ENCODE assay signal across 8 mouse cellular contexts in genomic region chr1:161033856-161034434, GRCm38 (mm10). TPM values are rescaled to one million over a fixed set of nuclear protein-coding genes. Genes with fewer than 3 reads are reported as not detected.
DNase-seq lines count a peak whose midpoint lies in the region; ATAC-seq and TF ChIP-seq lines count a peak whose summit lies in the region.

No protein-coding gene starts in this region.

- H3K4me1 ChIP-seq in kidney, embryonic 16.5 days (ENCODE audit: insufficient read depth, low read length) = peaks cover 21% of the 10 kb centered on the region
- peaks cover 3% of the 10 kb centered on the region; the same call in 1 of the 2 replicates for H3K4me1 ChIP-seq in bone marrow macrophage, adult 2 months (ENCODE audit: control insufficient read depth, insufficient read depth, low read length)
- no peaks in the 10 kb centered on the region for H3K4me1 ChIP-seq in intestine, embryonic 15.5 days (replicated peaks)

- TF ChIP-seq CTCF in bone marrow macrophage, adult 2 months (IDR thresholded peaks at IDR 0.05; ENCODE audit: low read depth, low read length) = no peak

- peak overlapping the region; percentile 92 for H3K4me3 ChIP-seq in kidney, embryonic 16.5 days (ENCODE audit: low read length)
- peak overlapping the region; percentile 89 for H3K4me3 ChIP-seq in bone marrow macrophage, adult 2 months (ENCODE audit: insufficient read depth, low read length)
- peak overlapping the region; percentile 86 for H3K4me3 ChIP-seq in intestine, embryonic 15.5 days (replicated peaks)

- H3K36me3 ChIP-seq in kidney, embryonic 16.5 days (ENCODE audit: insufficient read depth, low read length) = peaks cover 42% of the 10 kb centered on the region
- peaks cover 2% of the 10 kb centered on the region; the same call in 1 of the 2 replicates for H3K36me3 ChIP-seq in intestine, embryonic 15.5 days

- H3K27ac ChIP-seq in kidney, embryonic 16.5 days (ENCODE audit: low read length) = peak overlapping the region; percentile 95
- H3K27ac ChIP-seq in bone marrow macrophage, adult 2 months (ENCODE audit: insufficient read depth, low read depth, low read length) = peak overlapping the region; percentile 76
- H3K27ac ChIP-seq in intestine, embryonic 15.5 days = peak overlapping the region; percentile 94

- no peaks in the 10 kb centered on the region for H3K9me3 ChIP-seq in kidney, embryonic 16.5 days (ENCODE audit: low read length)
- no peaks in the 10 kb centered on the region for H3K9me3 ChIP-seq in intestine, embryonic 15.5 days

- H3K27me3 ChIP-seq in kidney, embryonic 16.5 days (ENCODE audit: insufficient read depth, low read length) = no peaks in the 10 kb centered on the region
- no peaks in the 10 kb centered on the region for H3K27me3 ChIP-seq in intestine, embryonic 15.5 days (replicated peaks)

- peak overlapping the region; percentile 85 for H3K9ac ChIP-seq in kidney, embryonic 16.5 days (replicated peaks; ENCODE audit: low read length)
- H3K9ac ChIP-seq in intestine, embryonic 15.5 days = peak overlapping the region; percentile 84

- WGBS in kidney, embryonic 16.5 days = under 1% methylated on average over 21 of the region's 21 CpGs
- WGBS in intestine, embryonic 15.5 days = under 1% methylated on average over 21 of the region's 21 CpGs

- ATAC-seq in kidney, embryonic 16.5 days (ENCODE audit: low FRiP score, low TSS enrichment) = no peak
- no peak for ATAC-seq in intestine, embryonic 15.5 days

- no peak for TF ChIP-seq POLR2A in bone marrow macrophage, adult 2 months (IDR thresholded peaks at IDR 0.05; ENCODE audit: borderline replicate concordance, low read depth, low read length)

- DNase-seq in kidney, adult 11 months = no peak
- DNase-seq in naive thymus-derived CD4-positive, alpha-beta T cell, adult 2 months (ENCODE audit: low read depth) = peak; percentile 48
- DNase-seq in thymus, adult 18-20 months = no peak
- no peak for DNase-seq in frontal cortex, adult 2 months (ENCODE audit: extremely low spot score in 1 of 2, low spot score in 1 of 2)
- no peak for DNase-seq in ovary, adult 18-20 months (ENCODE audit: low spot score)

- peak overlapping the region; percentile 56 for H3K4me2 ChIP-seq in kidney, embryonic 16.5 days (replicated peaks; ENCODE audit: low read depth, low read length)
- peak overlapping the region; percentile 69 for H3K4me2 ChIP-seq in intestine, embryonic 15.5 days (replicated peaks)

RNA-seq across cellular contexts. Expression of gene Zbtb37, which starts 0.7 kb away (rescaled TPM):
- 7.8 and 8.8 TPM in 2 replicates for polyA plus RNA-seq in kidney, embryonic 16.5 days (2015; fragmentation: Nextera tagmentation; extraction: Ambion mirVana)
- 8.2 and 8.3 TPM in 2 replicates for polyA plus RNA-seq in bone marrow macrophage, adult 2 months (2012; ENCODE audit: insufficient read depth, insufficient read length, missing spikeins)
- 6.0 and 8.3 TPM in 2 replicates for polyA plus RNA-seq in intestine, embryonic 15.5 days (2015; fragmentation: Nextera tagmentation; extraction: Ambion mirVana)
- polyA plus RNA-seq in frontal cortex, adult 2 months (2012; rRNA removed) = 5.4 TPM in 2 replicates

RNA-seq across cellular contexts. Expression of gene Dars2, which starts 36.5 kb away (rescaled TPM):
- polyA plus RNA-seq in kidney, embryonic 16.5 days (2015; fragmentation: Nextera tagmentation; extraction: Ambion mirVana) = 37.8 and 40.2 TPM in 2 replicates
- polyA plus RNA-seq in bone marrow macrophage, adult 2 months (2012; ENCODE audit: insufficient read depth, insufficient read length, missing spikeins) = 11.3 and 15.2 TPM in 2 replicates
- polyA plus RNA-seq in intestine, embryonic 15.5 days (2015; fragmentation: Nextera tagmentation; extraction: Ambion mirVana) = 44.9 and 46.9 TPM in 2 replicates
- 20.8 and 22.9 TPM in 2 replicates for polyA plus RNA-seq in frontal cortex, adult 2 months (2012; rRNA removed)

RNA-seq across cellular contexts. Expression of gene Cenpl, which starts 36.6 kb away (rescaled TPM):
- polyA plus RNA-seq in kidney, embryonic 16.5 days (2015; fragmentation: Nextera tagmentation; extraction: Ambion mirVana) = 29.9 and 32.8 TPM in 2 replicates
- polyA plus RNA-seq in bone marrow macrophage, adult 2 months (2012; ENCODE audit: insufficient read depth, insufficient read length, missing spikeins) = 21.5 and 22.1 TPM in 2 replicates
- polyA plus RNA-seq in intestine, embryonic 15.5 days (2015; fragmentation: Nextera tagmentation; extraction: Ambion mirVana) = 23.9 and 27.5 TPM in 2 replicates
- polyA plus RNA-seq in frontal cortex, adult 2 months (2012; rRNA removed) = 1.9 TPM in 2 replicates

RNA-seq across cellular contexts. Expression of gene Serpinc1, which starts 55.6 kb away (rescaled TPM):
- polyA plus RNA-seq in kidney, embryonic 16.5 days (2015; fragmentation: Nextera tagmentation; extraction: Ambion mirVana) = 2.5 TPM in 2 replicates
- polyA plus RNA-seq in bone marrow macrophage, adult 2 months (2012; ENCODE audit: insufficient read depth, insufficient read length, missing spikeins) = 0.92 and 1.0 TPM in 2 replicates
- polyA plus RNA-seq in intestine, embryonic 15.5 days (2015; fragmentation: Nextera tagmentation; extraction: Ambion mirVana) = 7.0 and 11.8 TPM in 2 replicates
- polyA plus RNA-seq in frontal cortex, adult 2 months (2012; rRNA removed) = 0.15 and 0.24 TPM in 2 replicates
